Mouse (Mus musculus) liver, embryonic 14.5 days (tissue): ENCODE results near the gene Gm44511.

Source experiments
- CTCF ChIP-seq: IDR thresholded peaks from 2 replicates; pipeline ENCODE4 v1.5.1; 2016; ENCODE audit warnings: antibody characterized with exemption, low read depth, control low read depth
- EP300 ChIP-seq: IDR thresholded peaks from 2 replicates; pipeline ENCODE4 v1.6.1; 2016; ENCODE audit warnings: antibody characterized with exemption, low read depth

GRCm38 (mm10) chr6:128836191-128836954, 10.3 kb upstream of the Gm44511 start:
- no peak for TF ChIP-seq CTCF
- no peak for TF ChIP-seq EP300
